Mouse (Mus musculus) brain, embryonic 14.5 days (tissue): ENCODE data around the gene Apod. TPM values are rescaled to one million over a fixed set of nuclear protein-coding genes. Genes with fewer than 3 reads are reported as not detected.

Source experiments
- DNase-seq: peaks from one replicate; pipeline ENCODE4 v3.0.0-alpha.2; 2011; ENCODE audit warnings: low read depth
- CTCF ChIP-seq: fragments of 200-500 bp; IDR thresholded peaks from 2 replicates; pipeline ENCODE4 v1.5.1; 2012; ENCODE audit warnings: inconsistent platforms, mild to moderate bottlenecking, moderate library complexity, borderline replicate concordance; ENCODE audit not compliant: insufficient read depth, insufficient read length; ENCODE audit errors: extremely low read depth
- POLR2A ChIP-seq: fragments of 200-500 bp; IDR thresholded peaks from 2 replicates; pipeline ENCODE4 v1.6.1; 2012; ENCODE audit warnings: mild to moderate bottlenecking, inconsistent platforms, borderline replicate concordance; ENCODE audit not compliant: poor library complexity, insufficient read depth, insufficient read length, severe bottlenecking; ENCODE audit errors: extremely low read depth
- polyA plus RNA-seq: library from polyadenylated mRNA; depleted of rRNA; stranded (reverse); fragments of >200 nt; gene quantifications from 2 replicates; pipeline ENCODE4 v1.2.3, GENCODE M21; 2012; rRNA removed

Apod gene
- polyA plus RNA-seq, 1 experiment: 46.7 TPM

DNA sequence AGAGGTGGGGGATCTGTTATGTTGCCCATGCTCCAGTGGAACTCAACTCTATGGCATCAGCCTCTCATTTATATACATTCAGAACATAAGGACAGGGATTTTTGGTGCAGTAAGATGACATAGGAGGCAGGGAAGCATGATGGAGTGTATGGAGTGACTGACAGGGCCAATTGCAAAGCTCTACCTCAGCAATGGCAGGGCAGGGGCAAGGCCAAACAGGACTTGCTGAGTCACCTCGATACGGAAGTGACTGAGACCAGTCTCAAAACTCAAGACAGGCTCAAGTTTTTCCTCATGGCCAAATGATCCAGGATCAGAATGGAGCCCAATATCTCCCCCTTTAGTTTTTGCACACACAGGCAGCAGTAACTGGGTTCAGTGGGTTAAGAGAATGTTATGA, 58.5 kb downstream of the Apod start:
- TF ChIP-seq POLR2A (no peak), CTCF (no peak)

GRCm38 (mm10) chr16:31255685-31256084, 58.9 kb downstream of the Apod start:
- TF ChIP-seq POLR2A: no peak
- no peak for TF ChIP-seq CTCF
- DNase-seq: no peak

More for the DNA sequence above, 58.5 kb downstream of the Apod start:
- DNase-seq: no peak

GRCm38 (mm10) chr16:31249401-31249800, 65.2 kb downstream of the Apod start:
- no peak for TF ChIP-seq CTCF
- no peak for TF ChIP-seq POLR2A
- DNase-seq: no peak

- TF ChIP-seq CTCF (no peak), POLR2A (no peak)
- no peak for DNase-seq
Observed at GRCm38 (mm10) chr16:31248717-31249116, 65.9 kb downstream of the Apod start.

- TF ChIP-seq CTCF (no peak), POLR2A (no peak)
- DNase-seq: no peak
Observed at GRCm38 (mm10) chr16:31247442-31247841, 67.2 kb downstream of the Apod start.

Other genes with a start within 250 kb of the Apod start
- 13.9 and 15.3 TPM in 2 replicates for gene Xxylt1, start 233.4 kb downstream of the Apod start, polyA plus RNA-seq
- 25.1 and 25.6 TPM in 2 replicates for gene Acap2, start 113.6 kb downstream of the Apod start, polyA plus RNA-seq
- gene Ppp1r2, start 39.5 kb downstream of the Apod start, polyA plus RNA-seq: 36.2 and 51.1 TPM in 2 replicates
- 142 and 148 TPM in 2 replicates for gene Bdh1, start 107.5 kb upstream of the Apod start, polyA plus RNA-seq